ENCODE assay signal across 8 mouse cellular contexts in genomic region chr7:141440613-141441012, GRCm38 (mm10). TPM values are rescaled to one million over a fixed set of nuclear protein-coding genes. Genes with fewer than 3 reads are reported as not detected.
DNase-seq lines count a peak whose midpoint lies in the region; ATAC-seq and TF ChIP-seq lines count a peak whose summit lies in the region.
"Had no signal": no experiment of that assay in that cellular context is flagged by ENCODE, and none has a peak within 500 bp of the region (broad histone marks: within the 10 kb centered on the region; RNA-seq: fewer than 3 reads in every experiment).

No protein-coding gene starts in this region.

- peaks cover 82% of the 10 kb centered on the region for H3K4me1 ChIP-seq in G1E (ENCODE audit: insufficient read depth, low read depth, low read length)
- H3K4me1 ChIP-seq in liver, embryonic 14.5 days (replicated peaks; ENCODE audit: control insufficient read depth in 2 of 2, insufficient read depth in 2 of 2, low read length in 1 of 2): peaks cover 11 to 22% of the 10 kb centered on the region in 2 experiments

- H3K4me2 ChIP-seq in liver, embryonic 14.5 days (ENCODE audit: low read depth): no peak overlapping the region

- TF ChIP-seq EP300 in liver, embryonic 14.5 days (IDR thresholded peaks at IDR 0.05; ENCODE audit: low read depth): no peak

- no peak overlapping the region for H3K27ac ChIP-seq in liver, embryonic 14.5 days
- H3K27ac ChIP-seq: macrophage had no signal

- H3K9ac ChIP-seq in liver, embryonic 14.5 days (replicated peaks): no peak overlapping the region

- WGBS in liver, embryonic 14.5 days (ENCODE audit: insufficient replicate concordance): 46% methylated on average over 6 of the region's 6 CpGs

- TF ChIP-seq CTCF in G1E (IDR thresholded peaks at IDR 0.05; ENCODE audit: low read depth, low read length): peak; percentile 55; the same call in 1 of the 2 replicates
- TF ChIP-seq CTCF in liver, embryonic 14.5 days (IDR thresholded peaks at IDR 0.05; ENCODE audit: low read depth): peak; percentile 88

- peak; percentile 78 for DNase-seq in left cerebral cortex, postnatal 4 days
- no peak for DNase-seq in left cerebral cortex, postnatal 36 days (ENCODE audit: low spot score in 2 of 2)
- no peak for DNase-seq in G1E (ENCODE audit: low spot score)
- DNase-seq in adrenal gland, postnatal 36 days: peak; percentile 74 to 83
- DNase-seq in forelimb bud, embryonic 11.5 days (ENCODE audit: low read depth, low spot score): peak; percentile 54
- no peak for DNase-seq in liver, embryonic 14.5 days (ENCODE audit: low read depth in 3 of 3, low spot score in 3 of 3)
- peak; percentile 57 for DNase-seq in thymus, postnatal 14 days

- H3K9me3 ChIP-seq in G1E (replicated peaks): no peaks in the 10 kb centered on the region
- H3K9me3 ChIP-seq in liver, embryonic 14.5 days (ENCODE audit: control insufficient read depth, low read length): no peaks in the 10 kb centered on the region

- H3K27me3 ChIP-seq in G1E (ENCODE audit: insufficient read depth, low read length): no peaks in the 10 kb centered on the region; the same call in 1 of the 2 replicates
- H3K27me3 ChIP-seq in liver, embryonic 14.5 days (ENCODE audit: control insufficient read depth, insufficient read depth, low read length): no peaks in the 10 kb centered on the region

- H3K4me3 ChIP-seq in G1E (ENCODE audit: low read depth, low read length): peak overlapping the region; percentile 75; the same call in 1 of the 2 replicates
- H3K4me3 ChIP-seq in liver, embryonic 14.5 days (ENCODE audit: insufficient read depth in 1 of 2, low read depth in 2 of 2, low read length in 2 of 2): no peak overlapping the region

- peaks cover 67% of the 10 kb centered on the region for H3K36me3 ChIP-seq in G1E (replicated peaks)
- peaks cover 38% of the 10 kb centered on the region for H3K36me3 ChIP-seq in liver, embryonic 14.5 days (replicated peaks; ENCODE audit: control insufficient read depth, insufficient read depth, low read depth)

- intact Hi-C loops in left cerebral cortex, postnatal 4 days (cut with DNase I): no loop called here
- intact Hi-C loops in left cerebral cortex, postnatal 36 days (cut with DNase I): no loop called here

- ATAC-seq in G1E (ENCODE audit: extremely low read depth, insufficient number of reproducible peaks, low FRiP score, poor library complexity, severe bottlenecking): no peak
- no peak for ATAC-seq in liver, embryonic 14.5 days (ENCODE audit: insufficient read depth)

RNA-seq across cellular contexts. Expression of gene Slc25a22, which starts 2.9 kb away (rescaled TPM):
- 100 to 1,000 TPM; 196 to 217 TPM for total RNA-seq in left cerebral cortex, postnatal 4 days (2021)
- 100 to 1,000 TPM; 270 to 289 TPM for total RNA-seq in left cerebral cortex, postnatal 36 days (2021)
- total RNA-seq in G1E (2014; fragmentation: Nextera tagmentation) (16.3 and 20.8 TPM in 2 replicates), G1E (2017) (3.7 and 3.8 TPM in 2 replicates)
- 51.8 and 54.9 TPM in 2 replicates for polyA plus RNA-seq in G1E (2012)
- 100 to 1,000 TPM; 110 to 120 TPM for total RNA-seq in adrenal gland, postnatal 36 days (2021)
- 19.6 and 23.8 TPM in 2 replicates for polyA plus RNA-seq in liver, embryonic 14.5 days (2012; rRNA removed)
- 11.0 and 13.5 TPM in 2 replicates for polyA plus RNA-seq in liver, embryonic 14.5 days (2014; fragmentation: Nextera tagmentation; extraction: Ambion mirVana)

RNA-seq across cellular contexts. Expression of gene Pidd1, which starts 3.2 kb away (rescaled TPM):
- 1 to 10 TPM; 5.5 to 6.6 TPM for total RNA-seq in left cerebral cortex, postnatal 4 days (2021)
- total RNA-seq in left cerebral cortex, postnatal 36 days (2021): 1 to 10 TPM in 1 of 2 experiments, under 1 TPM in 1; 0.76 to 1.9 TPM
- total RNA-seq in G1E (2014; fragmentation: Nextera tagmentation) (22.9 and 29.6 TPM in 2 replicates), G1E (2017) (8.8 and 8.9 TPM in 2 replicates)
- polyA plus RNA-seq in G1E (2012): 40.1 and 59.6 TPM in 2 replicates
- total RNA-seq in adrenal gland, postnatal 36 days (2021): 1 to 10 TPM; 1.5 to 2.3 TPM
- 15.5 and 18.7 TPM in 2 replicates for polyA plus RNA-seq in liver, embryonic 14.5 days (2012; rRNA removed)
- polyA plus RNA-seq in liver, embryonic 14.5 days (2014; fragmentation: Nextera tagmentation; extraction: Ambion mirVana): 6.1 and 9.4 TPM in 2 replicates

RNA-seq across cellular contexts. Expression of gene Rplp2, which starts 6.6 kb away (rescaled TPM):
- total RNA-seq in left cerebral cortex, postnatal 4 days (2021): 100 to 1,000 TPM; 894 to 998 TPM
- total RNA-seq in left cerebral cortex, postnatal 36 days (2021): 100 to 1,000 TPM; 493 to 570 TPM
- total RNA-seq in G1E (2014; fragmentation: Nextera tagmentation): 939 and 1,045 TPM in 2 replicates
- total RNA-seq in G1E (2017): 1,867 and 2,370 TPM in 2 replicates
- 5,272 and 6,746 TPM in 2 replicates for polyA plus RNA-seq in G1E (2012)
- 1,000 to 10,000 TPM; 1,094 to 1,114 TPM for total RNA-seq in adrenal gland, postnatal 36 days (2021)
- polyA plus RNA-seq in liver, embryonic 14.5 days (2012; rRNA removed): 328 and 661 TPM in 2 replicates
- polyA plus RNA-seq in liver, embryonic 14.5 days (2014; fragmentation: Nextera tagmentation; extraction: Ambion mirVana): 942 and 950 TPM in 2 replicates

RNA-seq across cellular contexts. Expression of gene Cend1, which starts 11.3 kb away (rescaled TPM):
- 100 to 1,000 TPM; 111 to 122 TPM for total RNA-seq in left cerebral cortex, postnatal 4 days (2021)
- total RNA-seq in left cerebral cortex, postnatal 36 days (2021): 100 to 1,000 TPM; 291 to 331 TPM
- total RNA-seq in G1E (2014; fragmentation: Nextera tagmentation) (not detected in 2 replicates), G1E (2017) (not detected in 2 replicates)
- polyA plus RNA-seq in G1E (2012): not detected in 2 replicates
- 1 to 10 TPM in 1 of 2 experiments, under 1 TPM in 1; 0.70 to 1.3 TPM for total RNA-seq in adrenal gland, postnatal 36 days (2021)
- polyA plus RNA-seq in liver, embryonic 14.5 days (2012; rRNA removed): 0.09 TPM in 1 of 2 replicates, not detected in the other
- not detected in 2 replicates for polyA plus RNA-seq in liver, embryonic 14.5 days (2014; fragmentation: Nextera tagmentation; extraction: Ambion mirVana)
- polyA plus RNA-seq: macrophage had no signal

RNA-seq across cellular contexts. Expression of gene Pnpla2, which starts 14.4 kb away (rescaled TPM):
- 10 to 100 TPM; 13.9 to 16.0 TPM for total RNA-seq in left cerebral cortex, postnatal 4 days (2021)
- 10 to 100 TPM; 28.0 to 31.7 TPM for total RNA-seq in left cerebral cortex, postnatal 36 days (2021)
- 23.6 and 26.7 TPM in 2 replicates for total RNA-seq in G1E (2014; fragmentation: Nextera tagmentation)
- 7.1 and 9.9 TPM in 2 replicates for total RNA-seq in G1E (2017)
- 49.9 and 50.5 TPM in 2 replicates for polyA plus RNA-seq in G1E (2012)
- total RNA-seq in adrenal gland, postnatal 36 days (2021): 100 to 1,000 TPM; 875 to 879 TPM
- polyA plus RNA-seq in liver, embryonic 14.5 days (2012; rRNA removed): 6.7 TPM in 2 replicates
- polyA plus RNA-seq in liver, embryonic 14.5 days (2014; fragmentation: Nextera tagmentation; extraction: Ambion mirVana): 9.0 and 9.4 TPM in 2 replicates

Comparison
In these comparisons a context has a peak if more than half of its experiments do, and no peak if none do; other contexts are left out.
1. DNase-seq: peak in left cerebral cortex, postnatal 4 days (single experiment), adrenal gland, postnatal 36 days (2 of 2), forelimb bud, embryonic 11.5 days (single experiment) and thymus, postnatal 14 days (single experiment); none in left cerebral cortex, postnatal 36 days (0 of 2), G1E (single experiment) and liver, embryonic 14.5 days (0 of 3).
2. RNA of gene Slc25a22, which starts 2.9 kb away (total RNA-seq): 270 to 289 TPM in left cerebral cortex, postnatal 36 days, 196 to 217 TPM in left cerebral cortex, postnatal 4 days and 110 to 120 TPM in adrenal gland, postnatal 36 days; 3.7 to 20.8 TPM in G1E; every median in the first group is over 4 times any median in the second.